Mouse (Mus musculus): ENCODE results near the gene Npvf. TPM values are rescaled to one million over a fixed set of nuclear protein-coding genes. Genes with fewer than 3 reads are reported as not detected.

Gene Npvf
- polyA plus RNA-seq, 1 experiment from 2014 or later = 0.26 TPM

DNA sequence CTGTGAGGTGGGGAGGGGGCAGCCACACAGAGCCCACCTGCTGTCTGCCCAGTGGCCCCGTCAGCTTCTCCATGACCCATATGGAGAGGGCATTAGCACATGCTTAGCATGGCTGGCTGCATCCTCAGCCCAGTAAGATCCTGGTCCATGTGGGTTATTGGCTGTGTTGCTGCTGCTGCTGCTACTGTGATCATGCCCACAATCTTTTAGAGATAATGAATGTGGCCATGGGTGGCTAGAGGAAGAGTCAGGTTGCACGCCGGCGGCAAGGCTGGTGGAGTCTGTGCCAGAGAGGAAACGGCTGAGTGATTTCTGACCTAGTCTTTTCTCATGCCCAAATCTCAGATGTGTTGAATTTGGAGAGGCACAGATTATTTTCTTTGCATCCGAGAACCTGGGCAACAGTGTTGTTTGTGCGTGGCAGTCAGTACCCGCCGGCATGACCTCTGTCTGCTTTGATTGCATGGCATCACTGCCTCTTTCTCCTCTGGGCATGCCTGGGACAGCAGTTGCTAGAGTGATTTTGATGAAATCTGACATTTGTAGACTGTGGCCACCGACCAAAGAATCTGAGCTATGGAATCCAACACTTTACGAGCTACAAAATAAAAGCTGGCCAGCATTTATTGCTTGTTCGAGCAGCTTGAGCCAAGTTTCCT is 8.8 kb upstream of the Npvf start:
- Histone ChIP-seq H3K4me2 (no peak overlapping the region), H3K27me3 (replicated peaks) (no peaks in the 10 kb centered on the region), H3K9me3 (replicated peaks) (no peaks in the 10 kb centered on the region), H3K4me1 (peaks cover 17% of the 10 kb centered on the region), H3K4me3 (replicated peaks) (no peak overlapping the region), H3K27ac (replicated peaks) (peak overlapping the region; percentile 45), H3K9ac (replicated peaks) (no peak overlapping the region), H3K36me3 (no peaks in the 10 kb centered on the region)
- ATAC-seq (ENCODE audit: low FRiP score) = peak; percentile 22; the same call in 1 of the 2 replicates
- 62% methylated on average over 12 of the region's 12 CpGs for WGBS

DNA sequence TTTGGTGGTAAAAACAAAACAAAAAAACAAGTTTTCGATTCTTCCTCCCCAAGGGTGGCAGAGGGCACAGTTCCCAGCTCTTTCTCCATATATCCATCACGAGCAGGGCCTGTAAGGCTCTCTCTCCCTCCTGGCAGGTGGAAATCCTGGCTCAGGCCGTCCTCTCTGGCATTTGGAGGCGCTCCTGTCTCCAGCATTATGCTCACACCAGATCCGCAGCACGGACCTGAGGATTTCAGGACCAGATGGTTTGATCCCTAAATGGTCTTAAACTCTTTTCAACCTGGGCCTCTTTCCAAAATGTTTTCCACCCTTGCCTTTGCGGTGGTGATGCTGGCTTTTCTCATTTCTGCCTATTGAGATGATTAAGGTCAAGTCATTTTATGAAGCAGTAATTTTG is 7.5 kb upstream of the Npvf start:
- no peaks in the 10 kb centered on the region for H3K9me3 ChIP-seq (replicated peaks)
- no peaks in the 10 kb centered on the region for H3K27me3 ChIP-seq (replicated peaks)
- H3K4me3 ChIP-seq (replicated peaks) = no peak overlapping the region
- WGBS = 63% methylated on average over 7 of the region's 7 CpGs
- peak; percentile 42; the same call in 1 of the 2 replicates for ATAC-seq (ENCODE audit: low FRiP score)
- peaks cover 17% of the 10 kb centered on the region; the same call in 1 of the 2 replicates for H3K4me1 ChIP-seq
- no peak overlapping the region for H3K9ac ChIP-seq (replicated peaks)
- no peak overlapping the region for H3K4me2 ChIP-seq
- H3K36me3 ChIP-seq = no peaks in the 10 kb centered on the region
- 0 out of 2 replicates have a peak overlapping the region, but pooled peaks have one; percentile 38 for H3K27ac ChIP-seq (replicated peaks)

DNA sequence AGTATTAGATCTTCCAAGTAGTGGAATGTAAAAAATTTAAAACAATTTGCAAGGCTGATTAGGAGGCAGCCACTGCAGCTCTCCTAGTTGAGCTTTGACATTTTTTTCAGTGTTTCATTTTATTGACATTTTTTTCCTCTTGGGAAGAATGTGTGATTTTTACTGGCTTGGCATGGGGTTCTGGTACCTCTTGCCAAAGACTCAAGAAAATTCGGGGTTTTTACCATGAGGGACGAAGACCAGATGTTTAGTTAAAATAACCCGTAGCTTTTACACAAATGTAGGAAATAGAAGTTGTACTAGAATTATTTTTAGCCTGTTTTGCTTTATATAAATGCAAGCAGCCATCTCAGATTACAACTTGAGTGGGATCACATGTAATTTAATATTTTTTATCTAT is 4.2 kb upstream of the Npvf start:
- no peak overlapping the region for H3K4me3 ChIP-seq (replicated peaks)
- H3K4me2 ChIP-seq = no peak overlapping the region
- H3K27me3 ChIP-seq (replicated peaks) = no peaks in the 10 kb centered on the region
- ATAC-seq (ENCODE audit: low FRiP score) = no peak
- H3K9ac ChIP-seq (replicated peaks) = no peak overlapping the region
- no peaks in the 10 kb centered on the region for H3K9me3 ChIP-seq (replicated peaks)
- 73% methylated on average over 3 of the region's 3 CpGs for WGBS
- no peak overlapping the region for H3K27ac ChIP-seq (replicated peaks)
- no peaks in the 10 kb centered on the region for H3K36me3 ChIP-seq
- peaks cover 14% of the 10 kb centered on the region; the same call in 1 of the 2 replicates for H3K4me1 ChIP-seq

DNA sequence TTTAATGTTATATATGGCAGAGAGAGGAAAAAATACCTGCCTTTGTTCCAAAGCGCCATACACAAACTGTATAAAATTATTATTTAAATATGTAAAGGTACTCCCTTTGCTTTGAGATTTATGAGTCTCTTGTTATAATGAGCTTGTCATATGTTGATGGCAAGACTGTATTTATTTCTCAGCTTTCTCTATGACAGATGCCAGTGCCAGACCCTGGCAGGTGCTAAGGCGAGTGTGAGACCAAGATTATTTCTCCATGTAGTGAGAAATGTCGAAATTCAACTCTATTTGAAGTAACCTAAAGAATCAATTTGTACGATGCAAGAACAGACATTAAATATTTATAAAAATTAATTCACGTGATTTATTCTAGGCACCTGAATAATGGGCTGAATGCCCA is 3.8 kb upstream of the Npvf start:
- ATAC-seq (ENCODE audit: low FRiP score) = no peak
- WGBS = 75% methylated on average over 5 of the region's 5 CpGs

DNA sequence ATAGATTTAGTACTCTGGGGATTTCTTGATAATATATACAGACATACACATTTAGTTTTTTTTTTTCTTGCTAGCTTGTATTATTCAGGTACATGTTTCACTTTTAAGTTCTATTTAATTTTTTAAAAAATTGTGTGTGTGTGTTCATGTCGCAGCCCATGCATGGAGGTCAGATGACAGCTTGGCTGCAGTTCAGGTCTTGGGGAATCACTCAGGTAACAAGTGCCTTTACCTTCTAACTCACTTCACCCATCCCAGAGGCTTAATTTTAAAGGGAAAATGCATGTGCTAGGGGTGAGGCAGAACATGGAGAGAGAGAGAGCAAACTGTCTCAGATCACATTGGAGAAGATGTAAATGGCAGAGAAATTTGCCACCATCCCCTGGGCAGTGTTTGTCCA is 2.2 kb upstream of the Npvf start:
- Histone ChIP-seq H3K4me3 (replicated peaks) (no peak overlapping the region), H3K4me2 (no peak overlapping the region), H3K4me1 (peaks cover 3% of the 10 kb centered on the region; the same call in 1 of the 2 replicates), H3K9ac (replicated peaks) (no peak overlapping the region), H3K27ac (replicated peaks) (no peak overlapping the region), H3K27me3 (replicated peaks) (no peaks in the 10 kb centered on the region), H3K36me3 (no peaks in the 10 kb centered on the region), H3K9me3 (replicated peaks) (no peaks in the 10 kb centered on the region)
- 93% methylated on average over 1 of the region's 1 CpGs for WGBS
- ATAC-seq (ENCODE audit: low FRiP score) = no peak

More for the DNA sequence above, 3.8 kb upstream of the Npvf start:
- no peak overlapping the region for H3K9ac ChIP-seq (replicated peaks)
- no peak overlapping the region for H3K4me2 ChIP-seq
- H3K4me3 ChIP-seq (replicated peaks) = no peak overlapping the region
- H3K9me3 ChIP-seq (replicated peaks) = no peaks in the 10 kb centered on the region
- H3K27ac ChIP-seq (replicated peaks) = no peak overlapping the region
- H3K27me3 ChIP-seq (replicated peaks) = no peaks in the 10 kb centered on the region
- peaks cover 11% of the 10 kb centered on the region; the same call in 1 of the 2 replicates for H3K4me1 ChIP-seq
- no peaks in the 10 kb centered on the region for H3K36me3 ChIP-seq

DNA sequence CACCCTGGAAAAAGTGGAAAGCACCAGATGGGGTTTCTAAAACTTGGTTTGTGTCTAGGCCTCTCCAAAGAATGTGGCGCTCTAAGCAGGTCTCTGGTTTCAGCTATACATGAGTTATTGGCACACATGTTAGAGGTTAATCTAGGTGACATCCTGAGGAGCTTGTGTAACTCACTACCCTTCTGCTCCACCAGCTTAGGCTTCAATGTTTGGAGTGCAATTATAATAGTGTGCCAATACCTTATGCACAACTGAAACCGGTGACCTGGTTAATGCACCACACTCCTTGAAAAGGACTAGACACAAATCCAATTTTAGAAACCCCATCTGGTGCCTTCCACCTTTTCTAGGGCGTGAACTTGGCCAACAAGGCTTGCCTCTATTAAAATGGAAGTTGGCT is 1.7 kb upstream of the Npvf start:
- no peaks in the 10 kb centered on the region for H3K9me3 ChIP-seq (replicated peaks)
- no peak overlapping the region for H3K4me2 ChIP-seq
- H3K27me3 ChIP-seq (replicated peaks) = no peaks in the 10 kb centered on the region
- WGBS = 93% methylated on average over 3 of the region's 3 CpGs
- no peak for ATAC-seq (ENCODE audit: low FRiP score)
- no peak overlapping the region for H3K9ac ChIP-seq (replicated peaks)
- H3K4me1 ChIP-seq = no peaks in the 10 kb centered on the region
- H3K27ac ChIP-seq (replicated peaks) = no peak overlapping the region
- H3K4me3 ChIP-seq (replicated peaks) = no peak overlapping the region
- H3K36me3 ChIP-seq = no peaks in the 10 kb centered on the region

DNA sequence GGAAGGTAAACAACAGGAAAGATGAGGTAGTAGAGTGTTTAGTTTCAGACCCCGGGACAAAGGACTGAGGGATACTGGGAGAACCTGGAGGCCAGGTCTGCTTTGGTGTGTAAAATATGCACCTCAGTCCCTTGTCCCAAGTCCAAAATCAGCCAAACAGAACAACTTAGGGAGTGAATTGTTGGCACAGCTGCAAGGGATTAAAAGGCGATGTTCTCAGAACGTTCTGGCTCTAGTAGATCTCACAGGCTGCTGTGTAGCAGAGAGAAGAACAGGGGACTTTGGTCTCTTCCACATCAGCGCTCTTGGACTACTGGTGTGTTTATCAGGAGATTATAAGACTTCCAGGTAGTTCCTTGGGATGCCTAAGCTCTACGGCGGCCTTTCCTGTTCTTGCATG is 6.6 kb downstream of the Npvf start:
- Histone ChIP-seq H3K27me3 (replicated peaks) (no peaks in the 10 kb centered on the region), H3K4me1 (peaks cover 12% of the 10 kb centered on the region), H3K9me3 (replicated peaks) (no peaks in the 10 kb centered on the region), H3K27ac (replicated peaks) (no peak overlapping the region), H3K36me3 (no peaks in the 10 kb centered on the region), H3K4me3 (replicated peaks) (no peak overlapping the region), H3K9ac (replicated peaks) (no peak overlapping the region), H3K4me2 (no peak overlapping the region)
- WGBS = 92% methylated on average over 6 of the region's 6 CpGs
- ATAC-seq (ENCODE audit: low FRiP score) = no peak

DNA sequence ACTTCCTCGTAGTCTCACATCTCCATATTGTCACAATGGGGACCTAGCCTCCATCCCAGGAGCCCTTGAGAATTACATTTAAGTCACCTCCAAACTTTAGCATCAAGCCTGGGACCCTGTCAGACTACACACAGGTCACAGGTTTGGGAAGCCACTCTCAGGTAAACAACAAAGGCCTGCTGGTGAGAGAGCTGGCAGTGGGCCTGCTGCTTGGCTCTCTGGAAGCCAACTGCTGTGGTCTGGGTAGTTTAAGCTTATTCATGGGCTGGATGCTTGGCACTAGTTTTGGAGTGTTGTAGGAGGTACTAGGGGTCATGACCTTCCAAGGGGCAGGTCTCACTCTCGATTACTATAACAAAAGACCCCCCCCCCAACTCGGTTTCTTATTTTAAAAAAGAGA is 7.6 kb downstream of the Npvf start:
- no peak for ATAC-seq (ENCODE audit: low FRiP score)
- H3K27ac ChIP-seq (replicated peaks) = no peak overlapping the region
- H3K4me3 ChIP-seq (replicated peaks) = no peak overlapping the region
- WGBS = 41% methylated on average over 3 of the region's 3 CpGs
- no peak overlapping the region for H3K9ac ChIP-seq (replicated peaks)
- no peaks in the 10 kb centered on the region for H3K27me3 ChIP-seq (replicated peaks)
- peaks cover 14% of the 10 kb centered on the region for H3K4me1 ChIP-seq
- no peak overlapping the region for H3K4me2 ChIP-seq
- H3K9me3 ChIP-seq (replicated peaks) = no peaks in the 10 kb centered on the region
- H3K36me3 ChIP-seq = no peaks in the 10 kb centered on the region

DNA sequence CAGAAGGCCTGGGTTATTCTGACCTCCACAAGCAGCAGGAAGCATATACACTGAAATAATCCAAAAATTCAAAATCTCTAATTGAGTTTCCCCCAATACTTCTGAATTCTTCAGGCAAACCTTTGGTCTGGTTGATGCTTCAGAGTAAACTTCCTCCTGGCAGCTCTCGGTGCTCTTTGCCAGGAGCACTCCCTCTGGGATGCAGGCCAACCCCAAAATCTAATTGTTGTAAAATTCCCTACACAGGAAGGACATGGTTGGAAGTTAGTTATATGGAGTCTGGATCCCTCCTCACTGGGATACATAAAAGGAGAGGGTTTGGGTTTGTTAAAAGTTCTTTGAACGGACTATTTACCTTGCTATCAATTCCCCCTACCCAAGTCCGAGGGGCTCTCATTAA is 9.5 kb downstream of the Npvf start:
- Histone ChIP-seq H3K36me3 (no peaks in the 10 kb centered on the region), H3K27me3 (replicated peaks) (no peaks in the 10 kb centered on the region)
- no peak for ATAC-seq (ENCODE audit: low FRiP score)

DNA sequence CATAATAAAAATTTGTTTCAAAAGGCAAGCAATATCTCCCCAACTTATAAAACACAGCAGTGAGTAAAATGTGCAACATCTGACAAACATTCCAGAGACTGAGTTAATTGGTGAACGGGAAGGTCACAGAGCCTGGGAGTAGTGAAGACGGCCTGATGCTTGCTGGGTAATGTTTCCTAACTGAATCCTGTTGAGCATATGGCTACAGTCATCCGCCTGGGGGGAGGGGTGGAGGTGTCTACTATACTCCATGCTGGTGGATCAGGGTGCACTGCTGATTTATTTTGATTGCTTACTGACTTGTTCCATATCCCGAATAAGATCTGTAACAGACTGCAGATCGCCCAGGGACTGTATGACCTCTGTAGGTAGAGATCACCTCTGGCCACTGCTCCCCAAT is 12.3 kb downstream of the Npvf start:
- WGBS = 86% methylated on average over 5 of the region's 5 CpGs
- H3K4me2 ChIP-seq = no peak overlapping the region
- H3K4me1 ChIP-seq = peaks cover 14% of the 10 kb centered on the region
- no peak for ATAC-seq (ENCODE audit: low FRiP score)
- H3K27ac ChIP-seq (replicated peaks) = no peak overlapping the region
- H3K36me3 ChIP-seq = no peaks in the 10 kb centered on the region
- no peak overlapping the region for H3K9ac ChIP-seq (replicated peaks)
- no peaks in the 10 kb centered on the region for H3K27me3 ChIP-seq (replicated peaks)
- no peaks in the 10 kb centered on the region for H3K9me3 ChIP-seq (replicated peaks)
- H3K4me3 ChIP-seq (replicated peaks) = no peak overlapping the region

More for the DNA sequence above, 9.5 kb downstream of the Npvf start:
- H3K9ac ChIP-seq (replicated peaks) = no peak overlapping the region
- WGBS = 57% methylated on average over 3 of the region's 3 CpGs
- H3K4me2 ChIP-seq = no peak overlapping the region
- no peak overlapping the region for H3K4me3 ChIP-seq (replicated peaks)
- peaks cover 14% of the 10 kb centered on the region for H3K4me1 ChIP-seq
- H3K27ac ChIP-seq (replicated peaks) = no peak overlapping the region
- H3K9me3 ChIP-seq (replicated peaks) = no peaks in the 10 kb centered on the region

DNA sequence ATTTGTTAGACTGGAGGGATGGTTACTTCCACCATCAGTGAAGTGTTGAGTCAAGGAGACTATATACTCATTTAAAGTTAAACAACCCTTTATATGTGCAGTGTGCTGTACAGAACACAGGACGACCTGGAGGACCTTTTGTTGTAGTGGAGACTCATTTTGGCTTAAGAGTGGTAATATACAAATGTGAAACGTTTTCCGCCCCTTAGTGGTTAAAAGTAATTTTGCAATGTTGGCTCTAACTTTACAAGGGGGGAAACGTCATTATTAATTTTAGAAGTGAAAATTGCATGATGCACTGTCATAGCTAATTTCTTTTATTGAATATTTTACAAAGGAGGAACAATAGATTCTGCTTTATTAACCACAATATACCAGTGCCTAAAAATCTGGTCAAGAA is 13.9 kb downstream of the Npvf start:
- Histone ChIP-seq H3K4me3 (replicated peaks) (no peak overlapping the region), H3K4me2 (no peak overlapping the region), H3K4me1 (peaks cover 14% of the 10 kb centered on the region), H3K9ac (replicated peaks) (no peak overlapping the region), H3K9me3 (replicated peaks) (no peaks in the 10 kb centered on the region), H3K27me3 (replicated peaks) (no peaks in the 10 kb centered on the region), H3K27ac (replicated peaks) (no peak overlapping the region), H3K36me3 (no peaks in the 10 kb centered on the region)
- no peak for ATAC-seq (ENCODE audit: low FRiP score)
- WGBS = 80% methylated on average over 4 of the region's 4 CpGs

DNA sequence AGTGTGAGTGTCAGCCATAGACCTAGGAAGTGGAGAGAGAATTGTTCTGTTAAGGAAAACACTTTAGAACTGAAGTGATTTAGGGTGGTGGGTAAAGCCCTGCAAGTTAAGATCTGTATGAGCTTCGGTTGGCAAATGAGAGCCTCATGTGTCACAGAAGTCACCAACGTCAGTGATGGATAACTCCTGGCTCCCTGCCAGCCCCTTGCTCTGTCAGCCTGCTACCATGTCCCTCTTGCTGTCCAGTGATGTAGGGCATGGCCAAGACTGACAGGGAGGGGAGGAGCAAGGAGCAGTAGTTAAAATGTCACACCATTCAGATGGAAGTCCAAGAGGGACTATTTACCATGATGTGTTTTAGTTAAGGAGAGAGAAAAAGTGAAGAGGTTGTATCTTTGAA is 14.6 kb downstream of the Npvf start:
- no peak for ATAC-seq (ENCODE audit: low FRiP score)
- H3K27me3 ChIP-seq (replicated peaks) = no peaks in the 10 kb centered on the region
- no peak overlapping the region for H3K4me3 ChIP-seq (replicated peaks)
- H3K27ac ChIP-seq (replicated peaks) = no peak overlapping the region
- peaks cover 12% of the 10 kb centered on the region for H3K4me1 ChIP-seq
- WGBS = 27% methylated on average over 2 of the region's 2 CpGs
- no peak overlapping the region for H3K9ac ChIP-seq (replicated peaks)
- no peaks in the 10 kb centered on the region for H3K9me3 ChIP-seq (replicated peaks)
- H3K4me2 ChIP-seq = no peak overlapping the region
- H3K36me3 ChIP-seq = no peaks in the 10 kb centered on the region
